Mouse (Mus musculus) small intestine, adult 2 months (tissue): ENCODE measurements around the gene Cd52.

Source experiments
- CTCF ChIP-seq: fragments of 200-500 bp; IDR thresholded peaks from 2 replicates; pipeline ENCODE4 v1.5.1; 2012; ENCODE audit warnings: low read depth, mild to moderate bottlenecking, control low read depth, inconsistent platforms, low read length, moderate library complexity, mixed read lengths; ENCODE audit not compliant: insufficient replicate concordance, insufficient read length; ENCODE audit errors: extremely low read depth
- POLR2A ChIP-seq: fragments of 200-500 bp; IDR thresholded peaks from 2 replicates; pipeline ENCODE4 v1.6.1; 2012; ENCODE audit warnings: low read depth, mild to moderate bottlenecking, control low read depth, inconsistent platforms, low read length, moderate library complexity

- TF ChIP-seq POLR2A (no peak), CTCF (no peak)
Measured at GRCm38 (mm10) chr4:134129482-134129881, 34.6 kb upstream of the Cd52 start.
